Mouse (Mus musculus) hindbrain, embryonic 14.5 days (tissue): Measurements from ENCODE around the gene Pon2. TPM values are rescaled to one million over a fixed set of nuclear protein-coding genes. Genes with fewer than 3 reads are reported as not detected.

Experiments used
- ATAC-seq: fragments of 200-750 bp; cut with Nextera tagmentation; 2 replicates; pipeline ENCODE4 v1.8.0; 2017; ENCODE audit warnings: moderate number of reproducible peaks, mild to moderate bottlenecking, moderate TSS enrichment, moderate library complexity; ENCODE audit not compliant: low FRiP score
- DNase-seq: peaks from one replicate; pipeline ENCODE4 v3.0.0-alpha.2; 2015; ENCODE audit warnings: low spot score
- H3K27ac ChIP-seq: fragments of 300-500 bp; sonication (generic); 2 replicates; pipeline ENCODE4 v1.5.1; 2014; ENCODE audit warnings: mild to moderate bottlenecking, moderate library complexity
- H3K27me3 ChIP-seq: fragments of 300-500 bp; sonication (generic); 2 replicates; pipeline ENCODE4 v1.6.1; 2014; ENCODE audit warnings: mild to moderate bottlenecking, low read length, mixed read lengths; ENCODE audit not compliant: control insufficient read depth, insufficient read depth
- H3K36me3 ChIP-seq: fragments of 300-500 bp; sonication (generic); replicated peaks from 2 replicates; pipeline ENCODE4 v1.6.1; 2014; ENCODE audit not compliant: control insufficient read depth, insufficient read depth
- H3K4me1 ChIP-seq: fragments of 300-500 bp; sonication (generic); replicated peaks from 2 replicates; pipeline ENCODE4 v1.6.1; 2014; ENCODE audit warnings: antibody characterized with exemption, low read length, mixed read lengths; ENCODE audit not compliant: control insufficient read depth, insufficient read depth
- H3K4me2 ChIP-seq: fragments of 300-500 bp; sonication (generic); replicated peaks from 2 replicates; pipeline ENCODE4 v1.6.1; 2014; ENCODE audit warnings: mild to moderate bottlenecking, moderate library complexity
- H3K4me3 ChIP-seq: fragments of 300-500 bp; sonication (generic); replicated peaks from 2 replicates; pipeline ENCODE4 v1.5.1; 2014; ENCODE audit warnings: mild to moderate bottlenecking, low read length
- H3K9ac ChIP-seq: fragments of 300-500 bp; sonication (generic); 2 replicates; pipeline ENCODE4 v1.6.1; 2014
- H3K9me3 ChIP-seq: fragments of 300-500 bp; sonication (generic); 2 replicates; pipeline ENCODE4 v1.6.1; 2016; ENCODE audit warnings: low read length; ENCODE audit not compliant: control insufficient read depth
- WGBS: fragments of 180-500 bp; shearing (Covaris S2); extraction: QIAGEN DNeasy Blood & Tissue Kit; methylation state at CpG from one replicate; pipeline ENCODE4 v1.1.7; 2014; 5-methylcytosine and 5-hydroxymethylcytosine counted together
- polyA plus RNA-seq: library from polyadenylated mRNA; unstranded; fragments of >200 nt; fragmentation: Nextera tagmentation; extraction: Ambion mirVana; gene quantifications from 2 replicates; pipeline ENCODE4 v1.2.1, GENCODE M21; 2014

Pon2 gene
- polyA plus RNA-seq, 1 experiment from 2014 or later, result 31.5 TPM

GRCm38 (mm10) chr6:5269641-5270040, 28.6 kb downstream of the Pon2 start:
- DNase-seq (no peak), ATAC-seq (no peak)
- no peak overlapping the region for H3K27ac ChIP-seq
- H3K4me1 ChIP-seq, result 0 out of 2 replicates have a peak, but pooled peaks cover 3% of the 10 kb centered on the region
- H3K9me3 ChIP-seq, result no peaks in the 10 kb centered on the region
- no peak overlapping the region for H3K4me3 ChIP-seq
- H3K9ac ChIP-seq, result no peak overlapping the region
- no peak overlapping the region for H3K4me2 ChIP-seq
- no peaks in the 10 kb centered on the region for H3K27me3 ChIP-seq
- no peaks in the 10 kb centered on the region for H3K36me3 ChIP-seq
- WGBS, result 64% methylated on average over 6 of the region's 6 CpGs

GRCm38 (mm10) chr6:5264793-5265192, 33.5 kb downstream of the Pon2 start:
- no peaks in the 10 kb centered on the region for H3K36me3 ChIP-seq
- DNase-seq (no peak), ATAC-seq (no peak)
- no peak overlapping the region for H3K4me3 ChIP-seq
- H3K9me3 ChIP-seq, result no peaks in the 10 kb centered on the region
- H3K9ac ChIP-seq, result no peak overlapping the region
- no peak overlapping the region for H3K27ac ChIP-seq
- no peak overlapping the region for H3K4me2 ChIP-seq
- 64% methylated on average over 8 of the region's 8 CpGs for WGBS
- no peaks in the 10 kb centered on the region for H3K27me3 ChIP-seq
- H3K4me1 ChIP-seq, result no peaks in the 10 kb centered on the region

GRCm38 (mm10) chr6:5263250-5263999, 34.8 kb downstream of the Pon2 start:
- H3K4me2 ChIP-seq, result no peak overlapping the region
- H3K27ac ChIP-seq, result no peak overlapping the region

GRCm38 (mm10) chr6:5262322-5263249, 35.7 kb downstream of the Pon2 start:
- Histone ChIP-seq H3K4me2 (no peak overlapping the region), H3K4me3 (no peak overlapping the region), H3K27me3 (no peaks in the 10 kb centered on the region), H3K4me1 (no peaks in the 10 kb centered on the region), H3K9me3 (no peaks in the 10 kb centered on the region), H3K27ac (no peak overlapping the region), H3K36me3 (no peaks in the 10 kb centered on the region), H3K9ac (no peak overlapping the region)
- ATAC-seq (no peak), DNase-seq (no peak)
- 79% methylated on average over 9 of the region's 10 CpGs for WGBS

More at GRCm38 (mm10) chr6:5263250-5263999, 34.8 kb downstream of the Pon2 start:
- no peak for ATAC-seq
- 78% methylated on average over 8 of the region's 8 CpGs for WGBS
- no peaks in the 10 kb centered on the region for H3K9me3 ChIP-seq
- no peaks in the 10 kb centered on the region for H3K27me3 ChIP-seq
- no peak for DNase-seq
- no peaks in the 10 kb centered on the region for H3K4me1 ChIP-seq
- no peaks in the 10 kb centered on the region for H3K36me3 ChIP-seq
- no peak overlapping the region for H3K9ac ChIP-seq
- H3K4me3 ChIP-seq, result no peak overlapping the region

GRCm38 (mm10) chr6:5255722-5256451, 42.4 kb downstream of the Pon2 start, which contains the start of gene Pon3:
Gene Pon3, minus strand, starts transcription at chr6:5256286.
- no peak for DNase-seq
- Histone ChIP-seq H3K9ac (no peak within 1 kb of the TSS), H3K27ac (no peak within 1 kb of the TSS), H3K4me2 (peak within 1 kb of the TSS; percentile 37), H3K9me3 (no peaks in the 10 kb centered on the region), H3K4me1 (no peaks in the 10 kb centered on the region), H3K36me3 (no peaks in the 10 kb centered on the region), H3K27me3 (no peaks in the 10 kb centered on the region), H3K4me3 (peak within 1 kb of the TSS; percentile 12; the same call in 1 of the 2 replicates)
- ATAC-seq, result no peak; the same call in 1 of the 2 replicates
- 16% methylated on average over 16 of the region's 16 CpGs for WGBS

GRCm38 (mm10) chr6:5255291-5255690, 43.0 kb downstream of the Pon2 start:
- DNase-seq, result no peak
- no peak for ATAC-seq
- no peak overlapping the region for H3K27ac ChIP-seq
- no peaks in the 10 kb centered on the region for H3K9me3 ChIP-seq
- no peaks in the 10 kb centered on the region for H3K4me1 ChIP-seq
- no peaks in the 10 kb centered on the region for H3K36me3 ChIP-seq
- H3K4me3 ChIP-seq, result peak overlapping the region; percentile 12; the same call in 1 of the 2 replicates
- H3K4me2 ChIP-seq, result peak overlapping the region; percentile 37; the same call in 1 of the 2 replicates
- H3K27me3 ChIP-seq, result no peaks in the 10 kb centered on the region
- H3K9ac ChIP-seq, result no peak overlapping the region
- 62% methylated on average over 6 of the region's 6 CpGs for WGBS

GRCm38 (mm10) chr6:5254869-5255268, 43.4 kb downstream of the Pon2 start:
- no peak overlapping the region for H3K27ac ChIP-seq
- H3K4me3 ChIP-seq, result no peak overlapping the region
- DNase-seq (no peak), ATAC-seq (no peak)
- H3K27me3 ChIP-seq, result no peaks in the 10 kb centered on the region
- H3K9me3 ChIP-seq, result no peaks in the 10 kb centered on the region
- no peaks in the 10 kb centered on the region for H3K36me3 ChIP-seq
- no peak overlapping the region for H3K9ac ChIP-seq
- H3K4me1 ChIP-seq, result no peaks in the 10 kb centered on the region
- WGBS, result 97% methylated on average over 2 of the region's 2 CpGs
- no peak overlapping the region for H3K4me2 ChIP-seq

- H3K36me3 ChIP-seq, result no peaks in the 10 kb centered on the region
- H3K4me1 ChIP-seq, result no peaks in the 10 kb centered on the region
- DNase-seq (no peak), ATAC-seq (no peak)
- H3K4me3 ChIP-seq, result no peak overlapping the region
- H3K27me3 ChIP-seq, result no peaks in the 10 kb centered on the region
- H3K4me2 ChIP-seq, result no peak overlapping the region
- no peak overlapping the region for H3K9ac ChIP-seq
- WGBS, result 87% methylated on average over 6 of the region's 6 CpGs
- H3K9me3 ChIP-seq, result no peaks in the 10 kb centered on the region
- no peak overlapping the region for H3K27ac ChIP-seq
Measured at GRCm38 (mm10) chr6:5245926-5246325, 52.3 kb downstream of the Pon2 start.

- H3K4me1 ChIP-seq, result no peaks in the 10 kb centered on the region
- no peak overlapping the region for H3K4me2 ChIP-seq
- 98% methylated on average over 3 of the region's 3 CpGs for WGBS
Measured at GRCm38 (mm10) chr6:5238799-5239198, 59.5 kb downstream of the Pon2 start.

More at GRCm38 (mm10) chr6:5238799-5239198, 59.5 kb downstream of the Pon2 start:
- Histone ChIP-seq H3K4me3 (no peak overlapping the region), H3K36me3 (no peaks in the 10 kb centered on the region), H3K27ac (no peak overlapping the region), H3K27me3 (no peaks in the 10 kb centered on the region), H3K9ac (no peak overlapping the region), H3K9me3 (no peaks in the 10 kb centered on the region)
- ATAC-seq, result no peak
- DNase-seq, result no peak
